Mouse (Mus musculus) layer of hippocampus, adult 9-10 months (tissue): ENCODE measurements at regions not wholly inside any gene's neighbourhood (a gene's known extent, or its start where the extent isn't known, plus 50 kb on each side); places are given as distances from the start of the nearest gene placed in this dataset.

Source experiments
- DNase-seq: peaks from one replicate; pipeline ENCODE4 v3.0.0; 2022; ENCODE audit warnings: low spot score

GRCm38 (mm10) chr6:140934286-140934685 lies 205.2 kb downstream of the Gm11077 start:
- DNase-seq = no peak

GRCm38 (mm10) chr6:140938025-140938424 lies 208.9 kb downstream of the Gm11077 start:
- no peak for DNase-seq

DNA sequence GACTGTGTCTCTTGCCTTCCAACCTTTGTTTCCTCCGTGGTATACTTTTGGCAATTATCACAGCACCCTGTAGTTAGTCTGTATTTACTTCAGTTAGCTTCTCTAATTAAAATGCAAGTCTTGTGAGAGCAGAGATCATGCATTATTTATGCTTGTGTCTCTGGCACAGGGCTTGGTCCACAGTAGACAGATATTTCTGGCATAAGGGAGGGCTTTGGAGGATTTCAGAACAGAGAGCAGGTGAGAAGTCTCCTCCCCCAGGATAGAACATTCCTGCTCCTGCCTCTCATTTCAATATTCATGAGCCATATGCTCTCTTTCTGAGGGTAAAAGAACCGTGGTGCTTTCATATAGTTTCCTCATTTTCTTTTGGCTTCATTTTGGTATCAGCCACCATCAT lies 217.6 kb downstream of the Gm11077 start:
- DNase-seq = no peak

GRCm38 (mm10) chr6:140950483-140950882 lies 221.4 kb downstream of the Gm11077 start:
- no peak for DNase-seq

- no peak for DNase-seq
These were observed 224.2 kb downstream of the Gm11077 start for GRCm38 (mm10) chr6:140953256-140953655.

- no peak for DNase-seq
These were observed 224.6 kb downstream of the Gm11077 start for GRCm38 (mm10) chr6:140953721-140954120.

GRCm38 (mm10) chr6:140955751-140956521 lies 226.9 kb downstream of the Gm11077 start:
- no peak for DNase-seq

DNA sequence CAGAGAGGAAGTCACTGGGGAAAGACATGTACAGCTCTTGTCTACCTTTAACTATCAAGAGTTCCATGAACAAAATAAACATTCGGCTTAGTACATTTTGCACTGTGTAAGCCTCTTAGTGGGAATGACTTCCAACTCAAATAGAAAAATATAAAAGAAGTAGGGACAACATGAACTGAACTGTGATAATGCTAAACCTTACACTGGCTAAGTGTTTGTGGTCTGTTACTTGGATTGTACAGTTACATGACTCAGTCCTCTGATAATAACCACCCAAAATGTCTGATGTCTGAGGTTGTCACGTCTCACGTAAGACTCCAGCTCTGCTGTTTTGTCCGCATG lies 227.4 kb downstream of the Gm11077 start:
- no peak for DNase-seq

GRCm38 (mm10) chr6:140961987-140962386 lies 232.9 kb downstream of the Gm11077 start:
- no peak for DNase-seq

GRCm38 (mm10) chr6:140962563-140962962 lies 233.5 kb downstream of the Gm11077 start:
- no peak for DNase-seq

GRCm38 (mm10) chr6:140973732-140974131 lies 244.6 kb downstream of the Gm11077 start:
- no peak for DNase-seq

DNA sequence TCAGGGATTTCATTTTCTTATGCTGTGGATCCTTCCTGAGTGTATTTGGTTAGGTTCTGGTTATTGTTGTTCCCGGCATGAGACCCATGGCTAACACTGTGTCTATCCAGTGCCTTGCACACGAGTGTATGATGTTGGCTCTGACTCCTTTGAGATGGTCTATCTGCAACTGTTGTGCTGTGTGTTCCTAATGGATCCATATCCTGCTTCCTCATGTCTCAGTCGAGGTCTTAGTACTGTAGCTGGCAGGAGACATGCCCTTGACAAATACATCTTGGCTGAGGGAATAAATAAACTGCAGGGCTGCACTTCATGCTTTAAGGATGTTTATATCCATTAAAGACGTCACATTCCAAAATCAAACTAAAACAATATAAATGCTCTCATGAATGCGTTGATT lies 247.9 kb downstream of the Gm11077 start:
- DNase-seq = no peak

DNA sequence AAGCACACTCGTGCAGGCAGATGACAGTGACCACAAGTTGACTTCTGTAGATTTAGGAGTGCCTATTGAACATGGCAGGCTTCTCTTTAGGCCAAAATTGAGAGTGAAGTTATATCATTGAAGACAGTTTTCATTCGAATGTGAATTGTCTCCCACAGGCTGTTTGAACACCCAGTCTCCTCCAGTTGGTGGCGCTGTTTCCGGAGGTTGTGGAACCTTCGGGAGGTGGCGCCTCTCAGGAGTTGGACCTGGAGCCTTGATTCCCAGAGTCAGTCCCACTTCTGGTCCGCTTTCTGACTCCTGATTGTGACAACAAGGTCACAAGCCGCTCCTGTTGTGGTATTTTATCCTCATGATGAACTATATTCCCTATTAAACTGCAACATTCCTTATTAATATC lies 254.5 kb downstream of the Gm11077 start:
- DNase-seq = no peak

DNA sequence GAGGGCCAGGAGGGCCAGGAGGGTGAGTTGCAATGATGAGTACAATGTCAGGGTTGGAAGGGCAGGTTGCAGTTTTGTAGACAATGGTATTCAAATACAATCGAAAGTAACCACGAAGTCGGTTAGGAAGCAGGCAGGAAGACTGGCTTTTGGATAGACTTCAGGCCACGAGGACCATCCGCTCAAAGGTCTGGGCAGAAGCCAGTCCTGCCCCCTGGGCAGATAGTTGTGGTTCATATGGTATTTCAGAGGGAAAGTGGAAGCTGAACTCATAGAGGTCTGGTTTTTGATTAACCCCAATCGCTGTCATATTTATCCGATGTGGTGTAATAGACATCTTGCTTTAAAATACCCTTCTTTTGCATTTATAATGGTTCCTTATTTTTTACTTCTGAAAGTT lies 255.2 kb downstream of the Gm11077 start:
- DNase-seq = no peak

GRCm38 (mm10) chr6:140993643-140994580 lies 255.2 kb upstream of the Pde3a start:
- no peak for DNase-seq

- no peak for DNase-seq
These were observed 253.5 kb upstream of the Pde3a start for GRCm38 (mm10) chr6:140995340-140996135.

DNA sequence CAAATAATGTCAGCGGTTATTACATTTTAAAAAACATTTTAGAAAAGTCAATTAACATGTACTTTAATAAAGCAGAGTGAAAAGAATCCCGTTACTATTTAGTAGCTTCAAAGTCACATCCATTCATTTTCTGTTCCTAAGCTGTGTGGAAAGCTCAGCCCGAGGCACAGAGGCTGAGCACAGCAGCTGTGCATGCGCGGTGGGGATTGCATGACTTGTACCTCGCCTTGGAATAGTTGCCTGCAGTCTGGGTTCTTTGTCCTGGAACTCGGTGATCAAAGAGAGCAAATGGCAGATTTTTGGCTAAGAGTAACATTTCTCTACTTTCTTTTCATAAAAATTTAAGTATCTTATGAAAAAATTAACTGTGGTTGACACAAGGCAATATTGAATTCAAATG lies 251.0 kb upstream of the Pde3a start:
- no peak for DNase-seq

DNA sequence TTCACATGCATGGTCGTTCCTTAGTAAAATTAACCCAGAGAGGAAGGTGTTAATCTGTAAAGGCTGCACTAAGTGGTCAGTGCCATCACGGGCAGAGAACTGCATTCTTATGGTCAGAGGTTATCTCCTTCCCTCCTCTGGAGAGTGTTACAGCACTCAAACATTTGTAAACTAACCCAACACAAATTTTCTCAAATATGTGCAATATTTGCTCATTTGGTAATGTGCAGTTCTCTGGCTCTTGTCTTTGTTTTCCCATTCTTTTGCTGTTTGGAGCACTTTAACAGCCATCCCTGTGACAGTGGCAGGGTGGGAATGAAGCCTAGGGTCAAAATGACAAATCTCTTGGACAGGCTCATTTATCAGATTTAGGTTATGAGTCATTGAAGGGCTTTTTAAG lies 248.5 kb upstream of the Pde3a start:
- no peak for DNase-seq

- no peak for DNase-seq
These were observed 247.8 kb upstream of the Pde3a start for GRCm38 (mm10) chr6:141001306-141001705.

DNA sequence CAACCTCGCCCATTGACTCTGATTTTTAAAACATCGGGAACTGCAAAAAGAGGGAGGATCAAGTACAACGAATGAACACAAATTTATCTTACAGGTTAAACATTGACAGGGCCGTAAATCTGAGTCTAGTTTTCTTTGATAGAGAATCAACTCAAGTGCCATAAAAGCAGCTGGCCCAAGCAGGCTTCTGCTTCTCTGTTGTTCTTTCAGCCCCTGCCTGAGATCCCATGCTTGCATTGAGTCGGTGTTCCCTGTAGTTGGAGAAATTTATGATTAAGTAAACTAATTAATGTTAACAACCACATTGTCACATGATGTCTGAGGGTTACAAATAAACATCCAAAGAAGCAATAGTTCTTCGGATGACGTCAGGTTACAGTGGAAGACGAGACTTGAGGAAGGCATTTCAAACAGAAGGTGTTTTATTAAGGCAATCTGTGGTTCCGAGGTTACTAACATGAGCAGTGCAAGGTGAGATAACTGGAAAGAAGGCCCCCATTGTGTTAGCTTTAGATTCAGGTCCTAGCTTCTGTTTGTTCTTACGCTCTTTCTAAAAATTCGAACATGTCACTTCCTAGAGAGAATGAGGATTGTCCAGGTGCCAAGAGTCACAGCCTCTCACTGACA lies 233.9 kb upstream of the Pde3a start:
- no peak for DNase-seq

GRCm38 (mm10) chr6:141023501-141023900 lies 225.6 kb upstream of the Pde3a start:
- DNase-seq = no peak

DNA sequence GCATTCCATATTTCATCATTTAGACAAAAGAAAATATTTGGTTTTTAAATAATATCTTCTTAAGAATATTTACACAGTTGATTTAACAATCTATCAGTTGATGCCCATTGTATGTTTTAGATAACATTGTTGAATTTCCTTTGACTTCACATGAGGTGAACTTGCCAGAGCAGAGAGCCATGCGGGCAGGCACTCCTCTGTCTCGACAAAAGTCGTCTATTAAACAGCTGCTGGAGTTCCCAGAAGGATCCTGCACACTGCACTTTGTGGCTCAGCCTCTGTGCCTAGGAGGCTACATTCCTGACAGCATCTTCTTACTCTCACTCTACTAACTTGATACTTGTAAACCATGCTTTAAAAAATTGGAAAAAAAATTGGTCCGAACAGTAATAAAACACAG lies 221.7 kb upstream of the Pde3a start:
- DNase-seq = no peak
